ENCODE assay signal across 8 mouse cellular contexts in genomic region chr6:128802999-128803857, GRCm38 (mm10). TPM values are rescaled to one million over a fixed set of nuclear protein-coding genes. Genes with fewer than 3 reads are reported as not detected.
DNase-seq lines count a peak whose midpoint lies in the region; ATAC-seq and TF ChIP-seq lines count a peak whose summit lies in the region.

No protein-coding gene starts in this region.

- H3K36me3 ChIP-seq in embryonic facial prominence, embryonic 15.5 days, result no peaks in the 10 kb centered on the region
- no peaks in the 10 kb centered on the region for H3K36me3 ChIP-seq in limb, embryonic 14.5 days (ENCODE audit: control insufficient read depth, insufficient read depth, low read length)
- H3K36me3 ChIP-seq in midbrain, postnatal 0 days (ENCODE audit: insufficient read depth, low read length), result no peaks in the 10 kb centered on the region

- no peaks in the 10 kb centered on the region for H3K9me3 ChIP-seq in embryonic facial prominence, embryonic 15.5 days (replicated peaks)
- no peaks in the 10 kb centered on the region for H3K9me3 ChIP-seq in limb, embryonic 14.5 days (ENCODE audit: control insufficient read depth, low read length)
- no peaks in the 10 kb centered on the region for H3K9me3 ChIP-seq in midbrain, postnatal 0 days (ENCODE audit: low read length)

- no peaks in the 10 kb centered on the region for H3K27me3 ChIP-seq in embryonic facial prominence, embryonic 15.5 days
- no peaks in the 10 kb centered on the region for H3K27me3 ChIP-seq in limb, embryonic 14.5 days (ENCODE audit: control insufficient read depth, insufficient read depth, low read length)
- H3K27me3 ChIP-seq in midbrain, postnatal 0 days (ENCODE audit: insufficient read depth, low read length), result no peaks in the 10 kb centered on the region

- DNase-seq in 416B (ENCODE audit: low read depth), result peak; percentile 100
- peak; percentile 95 for DNase-seq in heart, adult 8-10 months (ENCODE audit: low spot score)
- peak; percentile 98 for DNase-seq in kidney, adult 9 months
- peak; percentile 98 for DNase-seq in limb, embryonic 14.5 days (ENCODE audit: low spot score)
- peak; percentile 99 for DNase-seq in midbrain, postnatal 0 days (ENCODE audit: low spot score)
- DNase-seq in spleen, postnatal 14 days (ENCODE audit: low spot score in 2 of 2), result peak; percentile 75 to 86

- H3K4me1 ChIP-seq in bone marrow, adult 2 months (ENCODE audit: control insufficient read depth, insufficient read depth, low read length), result no peaks in the 10 kb centered on the region; the same call in 1 of the 2 replicates
- H3K4me1 ChIP-seq in embryonic facial prominence, embryonic 15.5 days, result peaks cover 10% of the 10 kb centered on the region
- no peaks in the 10 kb centered on the region for H3K4me1 ChIP-seq in limb, embryonic 14.5 days (ENCODE audit: control insufficient read depth, insufficient read depth, low read length)
- H3K4me1 ChIP-seq in midbrain, postnatal 0 days (ENCODE audit: insufficient read depth, low read length), result no peaks in the 10 kb centered on the region

- peak overlapping the region; percentile 61 for H3K4me2 ChIP-seq in embryonic facial prominence, embryonic 15.5 days (replicated peaks)
- peak overlapping the region; percentile 55 for H3K4me2 ChIP-seq in limb, embryonic 14.5 days (replicated peaks; ENCODE audit: low read depth, low read length, severe bottlenecking)
- H3K4me2 ChIP-seq in midbrain, postnatal 0 days (ENCODE audit: low read depth, low read length, poor library complexity, severe bottlenecking), result peak overlapping the region; percentile 55

- 7% methylated on average over 26 of the region's 26 CpGs for WGBS in bone marrow, adult 2 months
- 7% methylated on average over 26 of the region's 26 CpGs for WGBS in embryonic facial prominence, embryonic 15.5 days
- 5% methylated on average over 26 of the region's 26 CpGs for WGBS in limb, embryonic 14.5 days
- 4% methylated on average over 26 of the region's 26 CpGs for WGBS in midbrain, postnatal 0 days

- ATAC-seq in embryonic facial prominence, embryonic 15.5 days (ENCODE audit: insufficient number of reproducible peaks, low FRiP score, low TSS enrichment, low read depth), result peak; percentile 95
- peak; percentile 93 for ATAC-seq in limb, embryonic 14.5 days (ENCODE audit: low FRiP score, low read depth)
- ATAC-seq in midbrain, postnatal 0 days (ENCODE audit: low FRiP score), result peak; percentile 89

- 0 out of 2 replicates have a peak overlapping the region, but pooled peaks have one; percentile 26 for H3K9ac ChIP-seq in embryonic facial prominence, embryonic 15.5 days
- H3K9ac ChIP-seq in limb, embryonic 14.5 days (ENCODE audit: low read depth, low read length, severe bottlenecking), result peak overlapping the region; percentile 55; the same call in 1 of the 2 replicates
- no peak overlapping the region for H3K9ac ChIP-seq in midbrain, postnatal 0 days (replicated peaks; ENCODE audit: low read length, poor library complexity, severe bottlenecking)

- H3K4me3 ChIP-seq in bone marrow, adult 2 months (replicated peaks; ENCODE audit: control insufficient read depth, low read depth, low read length), result peak overlapping the region; percentile 53
- H3K4me3 ChIP-seq in embryonic facial prominence, embryonic 15.5 days (replicated peaks), result peak overlapping the region; percentile 51
- peak overlapping the region; percentile 45 for H3K4me3 ChIP-seq in limb, embryonic 14.5 days (replicated peaks; ENCODE audit: low read length)
- H3K4me3 ChIP-seq in midbrain, postnatal 0 days (ENCODE audit: low read depth, low read length), result peak overlapping the region; percentile 40

- no peak for TF ChIP-seq POLR2A in bone marrow, adult 2 months (IDR thresholded peaks at IDR 0.05; ENCODE audit: borderline replicate concordance, control insufficient read depth, low read depth, low read length)
- no peak for TF ChIP-seq POLR2A in limb, embryonic 14.5 days (IDR thresholded peaks at IDR 0.05; ENCODE audit: borderline replicate concordance, extremely low read depth, insufficient read depth, insufficient read length)

- TF ChIP-seq CTCF in bone marrow, adult 2 months (IDR thresholded peaks at IDR 0.05; ENCODE audit: control insufficient read depth, insufficient read depth, low read length), result peak; percentile 91
- TF ChIP-seq CTCF in midbrain, postnatal 0 days (IDR thresholded peaks at IDR 0.05), result peak; percentile 99

- H3K27ac ChIP-seq in bone marrow, adult 2 months (ENCODE audit: control insufficient read depth, insufficient read depth, low read depth, low read length, poor library complexity), result 0 out of 2 replicates have a peak overlapping the region, but pooled peaks have one; percentile 6
- H3K27ac ChIP-seq in embryonic facial prominence, embryonic 15.5 days (replicated peaks), result peak overlapping the region; percentile 84; the same call in 1 of the 2 replicates
- peak overlapping the region; percentile 40; the same call in 1 of the 2 replicates for H3K27ac ChIP-seq in limb, embryonic 14.5 days (replicated peaks; ENCODE audit: low read depth, low read length)
- peak overlapping the region; percentile 85 for H3K27ac ChIP-seq in midbrain, postnatal 0 days (ENCODE audit: low read depth, low read length)

RNA-seq across cellular contexts. Expression of gene Klrb1c, which starts 14.2 kb away (rescaled TPM):
- 0.77 and 6.6 TPM in 2 replicates for polyA plus RNA-seq in bone marrow, adult 2 months (2011; ENCODE audit: insufficient read depth, insufficient read length, low replicate concordance, missing spikeins)
- polyA plus RNA-seq in embryonic facial prominence, embryonic 15.5 days (2015; fragmentation: Nextera tagmentation; extraction: Ambion mirVana), result 0.05 and 0.11 TPM in 2 replicates
- total RNA-seq in heart, adult 8-10 months (2022), result under 1 TPM in 3 of 4 experiments, not detected in 1; 0.14 to 0.32 (median 0.31) TPM
- polyA plus RNA-seq in limb, embryonic 14.5 days (2012; rRNA removed), result 0.15 TPM in 1 of 2 replicates, not detected in the other
- 0.14 TPM in 1 of 2 replicates, not detected in the other for polyA plus RNA-seq in limb, embryonic 14.5 days (2014; fragmentation: Nextera tagmentation; extraction: Ambion mirVana)
- total RNA-seq in midbrain, postnatal 0 days (2014; rRNA removed), result 0.09 and 0.77 TPM in 2 replicates
- 0.09 and 0.25 TPM in 2 replicates for polyA plus RNA-seq in midbrain, postnatal 0 days (2015; fragmentation: Nextera tagmentation; extraction: Ambion mirVana)

RNA-seq across cellular contexts. Expression of gene Gm44511, which starts 22.9 kb away (rescaled TPM):
- 2.3 TPM in 1 of 2 replicates, not detected in the other for polyA plus RNA-seq in bone marrow, adult 2 months (2011; ENCODE audit: insufficient read depth, insufficient read length, low replicate concordance, missing spikeins)
- not detected in 2 replicates for polyA plus RNA-seq in embryonic facial prominence, embryonic 15.5 days (2015; fragmentation: Nextera tagmentation; extraction: Ambion mirVana)
- total RNA-seq in heart, adult 8-10 months (2022), result not detected
- 0.33 TPM in 1 of 2 replicates, not detected in the other for polyA plus RNA-seq in limb, embryonic 14.5 days (2012; rRNA removed)
- not detected in 2 replicates for polyA plus RNA-seq in limb, embryonic 14.5 days (2014; fragmentation: Nextera tagmentation; extraction: Ambion mirVana)
- total RNA-seq in midbrain, postnatal 0 days (2014; rRNA removed), result not detected in 2 replicates
- not detected in 2 replicates for polyA plus RNA-seq in midbrain, postnatal 0 days (2015; fragmentation: Nextera tagmentation; extraction: Ambion mirVana)

RNA-seq across cellular contexts. Expression of gene Klrb1b, which starts 22.9 kb away (rescaled TPM):
- 0.68 TPM in 1 of 2 replicates, not detected in the other for polyA plus RNA-seq in bone marrow, adult 2 months (2011; ENCODE audit: insufficient read depth, insufficient read length, low replicate concordance, missing spikeins)
- 0.34 TPM in 1 of 2 replicates, not detected in the other for polyA plus RNA-seq in embryonic facial prominence, embryonic 15.5 days (2015; fragmentation: Nextera tagmentation; extraction: Ambion mirVana)
- not detected for total RNA-seq in heart, adult 8-10 months (2022)
- 0.12 and 0.40 TPM in 2 replicates for polyA plus RNA-seq in limb, embryonic 14.5 days (2012; rRNA removed)
- polyA plus RNA-seq in limb, embryonic 14.5 days (2014; fragmentation: Nextera tagmentation; extraction: Ambion mirVana), result 0.23 and 0.39 TPM in 2 replicates
- total RNA-seq in midbrain, postnatal 0 days (2014; rRNA removed), result not detected in 2 replicates
- polyA plus RNA-seq in midbrain, postnatal 0 days (2015; fragmentation: Nextera tagmentation; extraction: Ambion mirVana), result not detected in 2 replicates

Comparison
In these comparisons a context has a peak if more than half of its experiments do, and no peak if none do; other contexts are left out.
1. Peak in every context shown above with its lines: DNase-seq, ATAC-seq, H3K4me3 ChIP-seq and H3K27ac ChIP-seq.
2. H3K27ac ChIP-seq: peak in every context shown above with its lines; median percentile 85 in midbrain, postnatal 0 days; 84 in embryonic facial prominence, embryonic 15.5 days; 40 in limb, embryonic 14.5 days; 6 in bone marrow, adult 2 months.